Mouse (Mus musculus) forebrain, embryonic 11.5 days (tissue): ENCODE measurements around the gene Dhrs3. TPM values are rescaled to one million over a fixed set of nuclear protein-coding genes. Genes with fewer than 3 reads are reported as not detected.

Experiments used
- ATAC-seq: fragments of 200-750 bp; cut with Nextera tagmentation; replicated peaks from 2 replicates; pipeline ENCODE4 v1.8.0; 2017; ENCODE audit warnings: moderate TSS enrichment; ENCODE audit not compliant: low FRiP score
- DNase-seq: peaks from one replicate; pipeline ENCODE4 v3.0.0-alpha.2; 2017; ENCODE audit warnings: low spot score
- H3K27ac ChIP-seq: fragments of 300-500 bp; sonication (generic); 2 replicates; pipeline ENCODE4 v1.5.1; 2014; ENCODE audit warnings: low read depth, low read length
- H3K27me3 ChIP-seq: fragments of 300-500 bp; sonication (generic); 2 replicates; pipeline ENCODE4 v1.6.1; 2014; ENCODE audit warnings: mild to moderate bottlenecking, low read length, mixed read lengths; ENCODE audit not compliant: control insufficient read depth, insufficient read depth
- H3K36me3 ChIP-seq: fragments of 300-500 bp; sonication (generic); 2 replicates; pipeline ENCODE4 v1.6.1; 2014; ENCODE audit warnings: mild to moderate bottlenecking, low read length, moderate library complexity, mixed read lengths; ENCODE audit not compliant: control insufficient read depth, insufficient read depth
- H3K4me1 ChIP-seq: fragments of 300-500 bp; sonication (generic); replicated peaks from 2 replicates; pipeline ENCODE4 v1.6.1; 2014; ENCODE audit warnings: low read length, mixed read lengths; ENCODE audit not compliant: control insufficient read depth, insufficient read depth
- H3K4me2 ChIP-seq: fragments of 300-500 bp; sonication (generic); 2 replicates; pipeline ENCODE4 v1.6.1; 2014; ENCODE audit warnings: low read depth, mild to moderate bottlenecking, low read length, moderate library complexity, mixed read lengths; ENCODE audit not compliant: severe bottlenecking
- H3K4me3 ChIP-seq: fragments of 300-500 bp; sonication (generic); 2 replicates; pipeline ENCODE4 v1.5.1; 2014; ENCODE audit warnings: low read depth, low read length
- H3K9ac ChIP-seq: fragments of 300-500 bp; sonication (generic); 2 replicates; pipeline ENCODE4 v1.6.1; 2014; ENCODE audit warnings: low read length
- H3K9me3 ChIP-seq: fragments of 300-500 bp; sonication (generic); 2 replicates; pipeline ENCODE4 v1.6.1; 2016; ENCODE audit warnings: low read length, mixed read lengths; ENCODE audit not compliant: control insufficient read depth
- WGBS: fragments of 180-500 bp; shearing (Covaris S2); extraction: QIAGEN DNeasy Blood & Tissue Kit; methylation state at CpG from one replicate; pipeline ENCODE4 v1.1.7; 2014; 5-methylcytosine and 5-hydroxymethylcytosine counted together
- polyA plus RNA-seq: library from polyadenylated mRNA; unstranded; fragments of >200 nt; fragmentation: Nextera tagmentation; extraction: Ambion mirVana; gene quantifications from 2 replicates; pipeline ENCODE4 v1.2.1, GENCODE M21; 2014

Dhrs3 gene
- polyA plus RNA-seq, 1 experiment from 2014 or later = 5.8 TPM

DNA sequence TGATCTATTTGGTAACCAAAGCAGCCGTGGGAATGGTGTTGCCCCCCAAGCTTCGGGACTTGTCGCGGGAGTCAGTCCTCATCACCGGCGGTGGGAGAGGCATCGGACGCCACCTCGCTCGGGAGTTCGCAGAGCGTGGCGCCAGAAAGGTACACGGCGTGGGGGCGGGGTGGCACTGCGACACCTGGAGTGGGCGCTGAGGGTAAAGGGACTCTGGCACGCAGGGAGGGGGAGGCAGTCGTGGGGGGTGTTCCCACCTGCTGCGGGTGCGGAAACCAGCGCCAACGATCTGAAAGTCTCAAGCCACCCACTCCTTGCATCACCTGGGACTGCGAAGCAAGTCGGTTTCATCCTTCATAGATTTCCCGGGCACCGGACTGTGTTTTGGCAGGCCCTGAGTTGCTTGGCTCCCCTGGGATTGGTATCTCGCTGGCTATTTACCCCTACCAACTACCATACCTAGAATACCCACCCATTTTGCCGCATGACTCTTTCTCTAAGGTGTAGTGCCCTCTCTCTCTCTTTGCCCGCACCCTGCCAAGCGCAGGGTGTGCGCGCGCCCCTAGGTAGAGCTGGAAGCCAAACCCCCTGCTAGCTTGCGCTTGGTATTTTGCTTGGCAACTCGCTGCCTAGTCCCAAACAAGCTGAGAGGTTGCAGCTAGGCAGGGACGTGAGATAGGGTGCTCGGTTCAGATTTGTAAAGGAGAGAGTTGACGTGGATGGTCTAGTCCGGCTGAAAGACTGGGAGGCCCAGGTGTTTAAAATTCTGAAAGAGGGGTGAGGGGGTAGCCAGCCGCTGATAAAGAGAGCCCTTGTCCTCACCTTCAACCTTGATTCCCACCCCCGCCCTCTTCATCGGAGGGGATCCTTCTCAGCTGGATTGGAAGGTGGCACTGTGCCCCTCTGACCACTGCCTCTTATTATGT, 1.2 kb downstream of the Dhrs3 start:
- Histone ChIP-seq H3K9ac (peak overlapping the region; percentile 23), H3K27me3 (peaks cover 24% of the 10 kb centered on the region), H3K4me2 (peak overlapping the region; percentile 81), H3K9me3 (no peaks in the 10 kb centered on the region), H3K27ac (no peak overlapping the region), H3K4me1 (peaks cover 8% of the 10 kb centered on the region), H3K36me3 (no peaks in the 10 kb centered on the region), H3K4me3 (peak overlapping the region; percentile 42)
- no peak for ATAC-seq
- WGBS = under 1% methylated on average over 44 of the region's 44 CpGs
- DNase-seq = peak; percentile 67

GRCm38 (mm10) chr4:144894487-144895210, 2.0 kb downstream of the Dhrs3 start:
- Histone ChIP-seq H3K36me3 (no peaks in the 10 kb centered on the region), H3K9ac (no peak overlapping the region), H3K27ac (no peak overlapping the region), H3K4me2 (peak overlapping the region; percentile 15; the same call in 1 of the 2 replicates), H3K4me3 (peak overlapping the region; percentile 42; the same call in 1 of the 2 replicates), H3K9me3 (no peaks in the 10 kb centered on the region), H3K27me3 (peaks cover 24% of the 10 kb centered on the region), H3K4me1 (peaks cover 8% of the 10 kb centered on the region)
- 5% methylated on average over 11 of the region's 11 CpGs for WGBS
- ATAC-seq = no peak
- DNase-seq = peak; percentile 55

GRCm38 (mm10) chr4:144895211-144895590, 2.6 kb downstream of the Dhrs3 start:
- no peak for ATAC-seq
- no peak overlapping the region for H3K27ac ChIP-seq
- H3K9me3 ChIP-seq = no peaks in the 10 kb centered on the region
- 61% methylated on average over 2 of the region's 2 CpGs for WGBS
- H3K36me3 ChIP-seq = no peaks in the 10 kb centered on the region
- no peak for DNase-seq
- H3K4me1 ChIP-seq = peaks cover 8% of the 10 kb centered on the region
- no peak overlapping the region for H3K9ac ChIP-seq
- no peak overlapping the region for H3K4me3 ChIP-seq
- no peak overlapping the region for H3K4me2 ChIP-seq
- H3K27me3 ChIP-seq = peaks cover 24% of the 10 kb centered on the region

- 58% methylated on average over 3 of the region's 3 CpGs for WGBS
- H3K9ac ChIP-seq = no peak overlapping the region
- no peak overlapping the region for H3K4me2 ChIP-seq
- ATAC-seq (no peak), DNase-seq (no peak)
- peaks cover 8% of the 10 kb centered on the region for H3K4me1 ChIP-seq
- no peak overlapping the region for H3K27ac ChIP-seq
- H3K27me3 ChIP-seq = peaks cover 23% of the 10 kb centered on the region
- H3K9me3 ChIP-seq = no peaks in the 10 kb centered on the region
- no peak overlapping the region for H3K4me3 ChIP-seq
- no peaks in the 10 kb centered on the region for H3K36me3 ChIP-seq
Measured at GRCm38 (mm10) chr4:144896321-144896720, 3.7 kb downstream of the Dhrs3 start.

- DNase-seq (no peak), ATAC-seq (no peak)
- Histone ChIP-seq H3K4me3 (no peak overlapping the region), H3K4me1 (peaks cover 8% of the 10 kb centered on the region), H3K4me2 (no peak overlapping the region), H3K27me3 (peaks cover 18% of the 10 kb centered on the region), H3K9ac (no peak overlapping the region), H3K9me3 (no peaks in the 10 kb centered on the region), H3K27ac (no peak overlapping the region), H3K36me3 (no peaks in the 10 kb centered on the region)
- WGBS = 81% methylated on average over 6 of the region's 6 CpGs
Measured at GRCm38 (mm10) chr4:144898036-144898649, 5.5 kb downstream of the Dhrs3 start.

DNA sequence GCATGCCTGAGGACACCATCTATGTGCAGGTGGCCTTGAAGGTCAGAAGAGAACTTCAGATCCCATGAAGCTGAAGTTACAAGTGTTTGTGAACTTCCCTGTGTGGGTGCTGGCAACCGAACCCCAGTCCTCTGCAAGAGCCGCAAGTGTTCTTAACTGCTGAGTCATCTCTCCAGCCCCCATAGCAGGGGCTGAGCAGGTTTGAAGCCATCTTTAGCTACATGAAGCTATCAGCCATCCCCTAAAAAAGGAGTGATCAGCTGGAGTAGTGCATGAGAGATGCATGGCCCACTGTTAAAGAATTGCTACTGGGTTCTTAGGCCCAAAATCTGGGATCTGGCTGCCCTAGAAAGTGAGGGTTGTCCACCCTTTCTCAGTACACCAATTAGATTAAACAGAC, 6.1 kb downstream of the Dhrs3 start:
- Histone ChIP-seq H3K9ac (no peak overlapping the region), H3K4me3 (no peak overlapping the region), H3K4me1 (peaks cover 5% of the 10 kb centered on the region), H3K4me2 (no peak overlapping the region), H3K27ac (no peak overlapping the region), H3K9me3 (no peaks in the 10 kb centered on the region), H3K27me3 (peaks cover 14% of the 10 kb centered on the region), H3K36me3 (no peaks in the 10 kb centered on the region)
- DNase-seq (no peak), ATAC-seq (no peak)
- 97% methylated on average over 2 of the region's 2 CpGs for WGBS

- H3K4me3 ChIP-seq = no peak overlapping the region
- H3K4me2 ChIP-seq = no peak overlapping the region
- no peaks in the 10 kb centered on the region for H3K4me1 ChIP-seq
- ATAC-seq (no peak), DNase-seq (no peak)
- WGBS = 83% methylated on average over 5 of the region's 5 CpGs
- H3K27ac ChIP-seq = no peak overlapping the region
- no peaks in the 10 kb centered on the region for H3K27me3 ChIP-seq
- no peak overlapping the region for H3K9ac ChIP-seq
- no peaks in the 10 kb centered on the region for H3K36me3 ChIP-seq
- no peaks in the 10 kb centered on the region for H3K9me3 ChIP-seq
Measured at GRCm38 (mm10) chr4:144901561-144902111, 9.0 kb downstream of the Dhrs3 start.

DNA sequence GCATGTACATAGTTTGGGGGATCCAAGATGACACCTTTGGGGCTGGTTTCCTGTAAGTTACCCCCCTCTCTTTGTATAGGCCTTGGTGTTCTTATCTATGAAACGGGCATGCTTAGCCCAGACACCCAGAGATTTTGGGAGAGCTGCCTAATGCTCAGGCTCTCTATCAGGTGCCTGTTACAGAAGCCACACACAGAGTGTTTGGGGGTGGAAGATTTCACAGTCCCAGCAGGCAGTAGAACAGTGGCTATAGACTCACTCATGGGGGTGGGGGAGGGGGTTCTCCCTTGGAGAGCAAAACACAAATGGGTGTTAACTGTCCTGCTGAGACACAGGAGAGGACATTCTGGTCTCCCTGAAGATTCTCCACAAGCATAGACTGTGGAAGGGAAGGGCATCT, 10.5 kb downstream of the Dhrs3 start:
- Histone ChIP-seq H3K36me3 (no peaks in the 10 kb centered on the region), H3K9me3 (no peaks in the 10 kb centered on the region), H3K9ac (no peak overlapping the region), H3K27ac (no peak overlapping the region), H3K4me3 (no peak overlapping the region), H3K4me1 (no peaks in the 10 kb centered on the region), H3K27me3 (no peaks in the 10 kb centered on the region), H3K4me2 (no peak overlapping the region)
- ATAC-seq = no peak
- 88% methylated on average over 1 of the region's 1 CpGs for WGBS
- no peak for DNase-seq
